Mouse (Mus musculus) CH12.LX (cell line): ENCODE measurements around the gene Fitm2. TPM values are rescaled to one million over a fixed set of nuclear protein-coding genes. Genes with fewer than 3 reads are reported as not detected.

Experiments used
- DNase-seq: peaks from one replicate; pipeline ENCODE4 v3.0.0-alpha.2; 2013; ENCODE audit errors: extremely low read depth
- H3K27ac ChIP-seq: 2 replicates; pipeline ENCODE4 v1.5.1; 2012; ENCODE audit warnings: low read depth, mild to moderate bottlenecking, control low read depth, moderate library complexity; ENCODE audit not compliant: insufficient read depth
- H3K27me3 ChIP-seq: replicated peaks from 2 replicates; pipeline ENCODE3; 2012; ENCODE audit warnings: inconsistent platforms
- H3K36me3 ChIP-seq, 2 experiments: replicated peaks in 1 of 2; 2 replicates each; pipeline versions ENCODE3 to v1.6.1; 2012; ENCODE audit warnings: inconsistent platforms in 1 of 2, low read length in 1 of 2, mild to moderate bottlenecking in 1 of 2, mixed read lengths in 1 of 2, moderate library complexity in 1 of 2; ENCODE audit not compliant: control insufficient read depth in 1 of 2, insufficient read depth in 1 of 2
- H3K4me1 ChIP-seq, 2 experiments: 2 replicates each; pipeline ENCODE4 v1.6.1; 2012; ENCODE audit warnings: inconsistent platforms in 1 of 2, moderate library complexity in 1 of 2; ENCODE audit not compliant: insufficient read depth in 2 of 2, control insufficient read depth in 1 of 2
- H3K4me2 ChIP-seq: 2 replicates; pipeline ENCODE4 v1.6.1; 2012; ENCODE audit warnings: low read depth, mild to moderate bottlenecking, control low read depth; ENCODE audit not compliant: poor library complexity, insufficient read depth, severe bottlenecking
- H3K4me3 ChIP-seq, 3 experiments: fragments of 150-350 bp in 1 of 3; sonication (generic) in 1 of 3; replicated peaks in 1 of 3; 2 replicates each; pipeline versions ENCODE3 to v1.5.1; 2011 to 2012; ENCODE audit warnings: low read depth in 2 of 3, low read length in 2 of 3, mild to moderate bottlenecking in 2 of 3, moderate library complexity in 2 of 3, control low read depth in 1 of 3, improper control_type of control experiment in 1 of 3, inconsistent platforms in 1 of 3, mixed read lengths in 1 of 3; ENCODE audit not compliant: poor library complexity in 1 of 3
- H3K79me2 ChIP-seq: replicated peaks from 2 replicates; pipeline ENCODE4 v1.6.1; 2012; ENCODE audit warnings: mild to moderate bottlenecking, moderate library complexity; ENCODE audit not compliant: control insufficient read depth, poor library complexity, insufficient read depth, severe bottlenecking; ENCODE audit errors: extremely low read depth
- H3K9ac ChIP-seq: 2 replicates; pipeline ENCODE4 v1.6.1; 2012; ENCODE audit warnings: low read depth, mild to moderate bottlenecking, control low read depth, moderate library complexity; ENCODE audit not compliant: insufficient read depth
- H3K9me3 ChIP-seq: replicated peaks from 2 replicates; pipeline ENCODE3; 2012; ENCODE audit warnings: low read length, inconsistent platforms, mixed read lengths
- BHLHE40 ChIP-seq: IDR thresholded peaks from 2 replicates; pipeline ENCODE4 v1.6.1; 2011; ENCODE audit warnings: mild to moderate bottlenecking, low read depth, low read length, improper control_type of control experiment
- CTCF ChIP-seq, 2 experiments: IDR thresholded peaks in 1 of 2; conservative IDR thresholded peaks in 1 of 2; 2 replicates each; pipeline ENCODE4 v1.5.1; 2011 to 2012; ENCODE audit warnings: low read depth in 2 of 2, low read length in 2 of 2, improper control_type of control experiment in 1 of 2, inconsistent platforms in 1 of 2, mild to moderate bottlenecking in 1 of 2, moderate library complexity in 1 of 2
- ETS1 ChIP-seq: conservative IDR thresholded peaks from 2 replicates; pipeline ENCODE4 v1.6.1; 2012; ENCODE audit warnings: low read depth, mild to moderate bottlenecking, inconsistent platforms, low read length, improper control_type of control experiment, moderate library complexity
- JUN ChIP-seq: IDR thresholded peaks from 2 replicates; pipeline ENCODE4 v1.6.1; 2011; ENCODE audit warnings: low read depth, mild to moderate bottlenecking, low read length, improper control_type of control experiment, moderate library complexity; ENCODE audit not compliant: insufficient read depth
- MAX ChIP-seq: IDR thresholded peaks from 2 replicates; pipeline ENCODE4 v1.6.1; 2011; ENCODE audit warnings: low read length, improper control_type of control experiment
- MAZ ChIP-seq: IDR thresholded peaks from 2 replicates; pipeline ENCODE4 v1.6.1; 2012; ENCODE audit warnings: low read depth, mild to moderate bottlenecking, inconsistent platforms, low read length, improper control_type of control experiment, moderate library complexity
- MXI1 ChIP-seq: IDR thresholded peaks from 2 replicates; pipeline ENCODE4 v1.6.1; 2011; ENCODE audit warnings: mild to moderate bottlenecking, low read depth, low read length, improper control_type of control experiment
- MYC ChIP-seq: IDR thresholded peaks from 2 replicates; pipeline ENCODE4 v1.6.1; 2011; ENCODE audit warnings: low read depth, mild to moderate bottlenecking, improper control_type of control experiment, low read length
- NELFE ChIP-seq: IDR thresholded peaks from 2 replicates; pipeline ENCODE4 v1.6.1; 2011; ENCODE audit warnings: low read depth, low read length, improper control_type of control experiment
- NRF1 ChIP-seq: IDR thresholded peaks from 2 replicates; pipeline ENCODE4 v1.6.1; 2014; ENCODE audit warnings: low read depth, mild to moderate bottlenecking, inconsistent platforms, low read length, improper control_type of control experiment, moderate library complexity
- PAX5 ChIP-seq: IDR thresholded peaks from 2 replicates; pipeline ENCODE4 v1.6.1; 2012; ENCODE audit warnings: low read length, inconsistent platforms, mixed read lengths
- POLR2A ChIP-seq: IDR thresholded peaks from 2 replicates; pipeline ENCODE4 v1.6.1; 2011; ENCODE audit warnings: low read depth, mild to moderate bottlenecking, improper control_type of control experiment, low read length
- POLR2AphosphoS2 ChIP-seq: IDR thresholded peaks from 2 replicates; pipeline ENCODE4 v1.6.1; 2011; ENCODE audit warnings: low read depth, low read length, improper control_type of control experiment
- RCOR1 ChIP-seq: conservative IDR thresholded peaks from 2 replicates; pipeline ENCODE4 v1.6.1; 2012; ENCODE audit warnings: low read depth, mild to moderate bottlenecking, inconsistent platforms, low read length, improper control_type of control experiment
- SIN3A ChIP-seq: IDR thresholded peaks from 2 replicates; pipeline ENCODE4 v1.6.1; 2012; ENCODE audit warnings: low read length, improper control_type of control experiment, inconsistent platforms
- TCF12 ChIP-seq: IDR thresholded peaks from 2 replicates; pipeline ENCODE4 v1.6.1; 2014; ENCODE audit warnings: low read depth, mild to moderate bottlenecking, inconsistent platforms, low read length, improper control_type of control experiment
- USF2 ChIP-seq: conservative IDR thresholded peaks from 2 replicates; pipeline ENCODE4 v1.6.1; 2011; ENCODE audit warnings: low read depth, low read length, improper control_type of control experiment
- ZC3H11A ChIP-seq: IDR thresholded peaks from 2 replicates; pipeline ENCODE4 v1.6.1; 2012; ENCODE audit warnings: low read depth, mild to moderate bottlenecking, inconsistent platforms, low read length, improper control_type of control experiment
- ZNF384 ChIP-seq: IDR thresholded peaks from 2 replicates; pipeline ENCODE4 v1.6.1; 2012; ENCODE audit warnings: low read depth, low read length, improper control_type of control experiment, inconsistent platforms
- dilution Hi-C: fragments of 300-500 bp; cut with MboI; formaldehyde crosslinking; loops from 2 replicates; pipeline ENCODE4 v1.14.3; 2020; ENCODE audit warnings: low sequenced_read_pairs; ENCODE audit not compliant: extremely low pct_unique_long_range_greater_than_20kb, extremely low pct_ligation_motif_present
- in situ Hi-C: fragments of 300-500 bp; cut with MboI; formaldehyde crosslinking; loops from 3 replicates; pipeline ENCODE4 v1.14.3; 2019; ENCODE audit warnings: low sequenced_read_pairs, low pct_ligation_motif_present, low pct_unique_long_range_greater_than_20kb, mixed read lengths
- polyA plus RNA-seq: library from polyadenylated mRNA; unstranded; fragments of >175 nt; gene quantifications from 2 replicates; pipeline ENCODE4 v1.2.1, GENCODE M21; 2012; ENCODE audit warnings: low read depth; ENCODE audit not compliant: insufficient read length
- total RNA-seq, 2 experiments: library from RNA; depleted of rRNA; stranded (reverse); fragments of 300-350 nt in 1 of 2; fragments of >200 nt in 1 of 2; gene quantifications; 2 replicates each; pipeline ENCODE4 v1.2.3; 2012 to 2014

The Fitm2 gene
- total and polyA plus RNA-seq, 3 experiments: 3.9 to 5.5 (median 5.0) TPM

DNA sequence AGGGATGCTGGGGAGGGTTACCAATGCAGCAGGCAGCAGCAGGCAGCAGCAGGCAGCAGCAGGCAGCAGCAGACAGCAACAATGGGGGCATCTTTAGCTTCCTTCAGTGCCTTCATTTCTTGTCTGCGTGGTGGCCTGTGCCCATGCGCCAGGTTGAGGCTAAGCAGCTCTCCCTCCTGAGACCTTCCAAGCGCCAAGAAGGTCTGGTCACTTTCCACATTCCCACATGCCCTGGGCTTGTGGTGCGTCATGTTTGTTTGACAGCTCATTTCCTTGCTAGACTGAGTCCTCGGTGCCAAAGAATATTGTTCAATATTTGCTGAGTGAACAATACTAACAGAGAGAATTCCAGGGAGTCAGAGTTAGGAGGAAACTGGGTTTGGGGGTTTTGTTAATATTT lies 21.5 kb upstream of the Fitm2 start:
- in situ Hi-C loops (no loop called here), dilution Hi-C loops (no loop called here)
- Histone ChIP-seq H3K9ac (no peak overlapping the region), H3K79me2 (no peaks in the 10 kb centered on the region), H3K4me1 (peaks cover 0 to 3% of the 10 kb centered on the region in 2 experiments; a peak in 1 of 4 replicates), H3K4me2 (no peak overlapping the region), H3K9me3 (peaks cover 3% of the 10 kb centered on the region), H3K4me3 (no peak overlapping the region), H3K27ac (no peak overlapping the region), H3K27me3 (peaks cover 92% of the 10 kb centered on the region), H3K36me3 (no peaks in the 10 kb centered on the region)
- no peak for DNase-seq
- TF ChIP-seq USF2 (no peak), ZNF384 (no peak), POLR2AphosphoS2 (no peak), MAX (no peak), MYC (no peak), SIN3A (no peak), ETS1 (no peak), ZC3H11A (no peak)

DNA sequence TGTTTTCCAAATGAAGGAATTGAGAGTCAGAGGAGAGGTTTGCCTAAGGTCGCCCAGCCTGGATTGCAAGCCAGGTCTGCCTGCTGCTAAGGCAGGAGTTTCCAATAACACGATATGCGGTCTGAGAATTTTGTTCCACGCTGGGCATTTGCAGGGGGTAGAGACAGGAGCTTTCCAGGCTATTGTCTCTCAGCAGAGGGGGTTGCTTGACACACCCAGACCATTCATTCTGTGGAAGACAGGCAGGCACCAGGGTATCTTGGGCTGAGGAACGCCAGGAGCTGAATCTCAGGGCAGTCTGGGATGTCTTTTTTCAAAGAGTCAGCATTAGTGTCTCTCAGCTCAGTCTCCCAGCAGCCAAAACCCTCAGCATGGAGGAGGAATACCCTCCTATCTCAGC lies 20.6 kb upstream of the Fitm2 start:
- Histone ChIP-seq H3K36me3 (no peaks in the 10 kb centered on the region), H3K9ac (no peak overlapping the region), H3K4me1 (peaks cover 0 to 3% of the 10 kb centered on the region in 2 experiments; a peak in 1 of 4 replicates), H3K79me2 (no peaks in the 10 kb centered on the region), H3K27ac (no peak overlapping the region), H3K9me3 (peaks cover 3% of the 10 kb centered on the region), H3K4me3 (no peak overlapping the region), H3K27me3 (peaks cover 91% of the 10 kb centered on the region), H3K4me2 (no peak overlapping the region)
- dilution Hi-C loops: no loop called here
- DNase-seq: no peak
- in situ Hi-C loops: no loop called here
- TF ChIP-seq BHLHE40 (no peak), ZNF384 (no peak), JUN (no peak), POLR2A (no peak), MXI1 (no peak), NELFE (no peak), RCOR1 (no peak), CTCF (conservative IDR thresholded peaks at IDR 0.05 in 1 of 2, IDR thresholded peaks at IDR 0.05 in 1 of 2; ENCODE audit: low read depth in 2 of 2, low read length in 2 of 2) (no peak), SIN3A (no peak), MAZ (no peak), PAX5 (no peak), TCF12 (no peak), NRF1 (no peak)
